ENCODE assay signal across 14 mouse cellular contexts in genomic region chr6:118348186-118348585, GRCm38 (mm10).
"Had no signal": no experiment of that assay in that cellular context is flagged by ENCODE, and none has a peak within 500 bp of the region (broad histone marks: within the 10 kb centered on the region; RNA-seq: fewer than 3 reads in every experiment).

No protein-coding gene starts in this region.

- H3K27me3 ChIP-seq: midbrain, embryonic 13.5 days; midbrain, embryonic 15.5 days; neural tube, embryonic 12.5 days; stomach, embryonic 15.5 days had no signal

- H3K9me3 ChIP-seq: midbrain, embryonic 13.5 days; midbrain, embryonic 15.5 days; neural tube, embryonic 12.5 days; stomach, embryonic 15.5 days had no signal

- H3K4me1 ChIP-seq: midbrain, embryonic 13.5 days; midbrain, embryonic 15.5 days; neural tube, embryonic 12.5 days; stomach, embryonic 15.5 days had no signal

- DNase-seq: lung, adult 18-20 months; lung, embryonic 14.5 days; lung, postnatal 10 days; lung, postnatal 4 days; right cerebral cortex, postnatal 14 days; thymus, adult 2 months; thymus, postnatal 25 days; thymus, postnatal 4 days had no signal

- ATAC-seq: midbrain, embryonic 13.5 days; midbrain, embryonic 15.5 days had no signal

- H3K27ac ChIP-seq: midbrain, embryonic 13.5 days; midbrain, embryonic 15.5 days; neural tube, embryonic 12.5 days; stomach, embryonic 15.5 days; stomach, postnatal 0 days had no signal

- H3K36me3 ChIP-seq: midbrain, embryonic 13.5 days; midbrain, embryonic 15.5 days; neural tube, embryonic 12.5 days; stomach, embryonic 15.5 days had no signal

- H3K4me3 ChIP-seq: megakaryocyte, embryonic 14.5 days; midbrain, embryonic 13.5 days; midbrain, embryonic 15.5 days; neural tube, embryonic 12.5 days; stomach, embryonic 15.5 days had no signal
